Mouse (Mus musculus) ES-Bruce4 (cell line): ENCODE results near the gene Celf2. TPM values are rescaled to one million over a fixed set of nuclear protein-coding genes. Genes with fewer than 3 reads are reported as not detected.

Experiments used
- H3K27ac ChIP-seq: 2 replicates; pipeline ENCODE4 v1.5.1; 2012; ENCODE audit warnings: low read length, inconsistent platforms; ENCODE audit not compliant: insufficient read depth
- H3K27me3 ChIP-seq: 2 replicates; pipeline ENCODE4 v1.6.1; 2012; ENCODE audit warnings: mild to moderate bottlenecking, low read length, inconsistent platforms; ENCODE audit not compliant: control insufficient read depth, poor library complexity, insufficient read depth, severe bottlenecking
- H3K36me3 ChIP-seq: 2 replicates; pipeline ENCODE4 v1.6.1; 2012; ENCODE audit warnings: inconsistent platforms, mild to moderate bottlenecking, low read length, moderate library complexity; ENCODE audit not compliant: control insufficient read depth, poor library complexity, insufficient read depth, severe bottlenecking
- H3K4me1 ChIP-seq: one replicate; pipeline ENCODE4 v1.8.1; 2011; ENCODE audit warnings: low read length; ENCODE audit not compliant: control insufficient read depth, insufficient read depth
- H3K4me3 ChIP-seq: 2 replicates; pipeline ENCODE4 v1.5.1; 2011; ENCODE audit warnings: low read depth, mild to moderate bottlenecking, low read length
- H3K9ac ChIP-seq: 2 replicates; pipeline ENCODE4 v1.6.1; 2012; ENCODE audit warnings: low read depth, mild to moderate bottlenecking, inconsistent platforms; ENCODE audit not compliant: poor library complexity, severe bottlenecking
- H3K9me3 ChIP-seq: replicated peaks from 2 replicates; pipeline ENCODE4 v1.6.1; 2012; ENCODE audit warnings: mild to moderate bottlenecking, low read length, inconsistent platforms; ENCODE audit not compliant: control insufficient read depth, poor library complexity, insufficient read depth, severe bottlenecking
- CTCF ChIP-seq: IDR thresholded peaks from one replicate; pipeline ENCODE4 v1.8.1; 2011; ENCODE audit warnings: low read depth, low read length
- EP300 ChIP-seq: IDR thresholded peaks from 2 replicates; pipeline ENCODE4 v1.6.1; 2011; ENCODE audit warnings: low read depth, low read length; ENCODE audit not compliant: insufficient read depth
- POLR2A ChIP-seq: IDR thresholded peaks from one replicate; pipeline ENCODE4 v1.8.1; 2011; ENCODE audit warnings: low read length; ENCODE audit not compliant: insufficient read depth
- polyA plus RNA-seq: library from polyadenylated mRNA; stranded (reverse); fragments of >200 nt; gene quantifications from 2 replicates; pipeline ENCODE4 v1.2.4, GENCODE M21; 2011; ENCODE audit warnings: low read depth; ENCODE audit not compliant: missing spikeins, insufficient read depth, insufficient read length

Gene Celf2
- polyA plus RNA-seq, 1 experiment: 10.6 TPM

DNA sequence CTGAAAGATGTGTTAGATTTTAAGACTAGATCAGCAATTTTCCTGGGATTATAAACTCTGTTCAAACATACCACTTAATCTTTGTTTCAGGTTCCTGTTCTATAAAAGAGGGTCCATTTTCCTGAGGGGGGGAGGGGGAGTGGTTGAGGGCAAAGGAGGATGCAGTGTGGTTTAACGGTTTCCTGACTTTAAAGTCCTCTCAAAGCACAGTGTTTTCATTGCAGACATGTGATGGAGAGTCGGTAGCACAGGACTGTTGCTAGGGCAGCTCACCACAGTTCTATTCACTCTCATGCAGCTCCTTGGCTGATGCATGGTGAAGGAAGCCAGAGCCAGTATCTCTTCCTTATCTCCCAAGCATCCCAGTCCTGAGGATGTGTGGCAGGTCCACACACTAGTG is 802.1 kb downstream of the Celf2 start:
- H3K36me3 ChIP-seq: no peaks in the 10 kb centered on the region
- H3K4me1 ChIP-seq: no peaks in the 10 kb centered on the region
- no peak overlapping the region for H3K27ac ChIP-seq
- no peak for TF ChIP-seq CTCF
- no peak for TF ChIP-seq POLR2A
- no peaks in the 10 kb centered on the region for H3K9me3 ChIP-seq
- no peaks in the 10 kb centered on the region for H3K27me3 ChIP-seq
- H3K9ac ChIP-seq: no peak overlapping the region
- H3K4me3 ChIP-seq: no peak overlapping the region

DNA sequence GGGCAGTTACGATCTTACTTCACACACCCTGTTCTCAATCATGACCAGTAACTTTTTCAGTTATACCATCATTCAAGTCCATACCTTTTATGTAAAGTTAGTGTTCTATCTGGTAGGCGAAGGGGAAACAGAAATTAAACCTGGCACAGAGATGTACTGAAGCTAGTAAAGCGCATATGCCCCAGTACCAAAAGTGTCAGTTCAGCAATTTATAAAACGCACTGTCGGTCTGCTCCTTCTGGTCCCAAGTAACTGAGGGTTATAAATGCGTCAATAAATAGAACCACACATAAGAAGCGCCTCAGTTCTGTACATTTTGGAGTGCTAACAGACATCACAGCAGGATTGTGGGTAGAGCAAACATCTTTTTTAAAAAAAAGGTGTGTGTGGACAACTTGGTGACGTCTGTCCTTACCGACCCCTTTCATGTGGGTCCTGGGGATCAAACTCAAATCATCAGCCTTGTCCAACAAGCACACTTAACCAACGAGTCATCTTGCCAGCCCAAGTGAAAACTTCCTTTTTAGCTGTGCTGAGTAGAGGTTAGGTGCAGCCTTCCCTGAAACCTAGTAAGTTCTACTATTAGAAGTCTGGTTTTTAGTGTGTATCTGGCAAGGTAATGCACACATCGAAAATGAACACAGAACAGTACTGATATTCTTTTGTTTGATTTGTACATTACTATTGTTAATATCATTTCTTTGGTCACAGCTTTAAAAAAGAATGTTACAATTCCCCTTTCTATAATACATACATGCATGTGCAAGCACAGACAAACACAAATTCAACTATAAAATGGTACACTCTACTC is 803.2 kb downstream of the Celf2 start:
- no peak for TF ChIP-seq CTCF
- no peak for TF ChIP-seq EP300
- no peak for TF ChIP-seq POLR2A
- Histone ChIP-seq H3K27ac (no peak overlapping the region), H3K9me3 (no peaks in the 10 kb centered on the region), H3K27me3 (no peaks in the 10 kb centered on the region), H3K4me3 (no peak overlapping the region), H3K9ac (no peak overlapping the region), H3K4me1 (no peaks in the 10 kb centered on the region), H3K36me3 (no peaks in the 10 kb centered on the region)

DNA sequence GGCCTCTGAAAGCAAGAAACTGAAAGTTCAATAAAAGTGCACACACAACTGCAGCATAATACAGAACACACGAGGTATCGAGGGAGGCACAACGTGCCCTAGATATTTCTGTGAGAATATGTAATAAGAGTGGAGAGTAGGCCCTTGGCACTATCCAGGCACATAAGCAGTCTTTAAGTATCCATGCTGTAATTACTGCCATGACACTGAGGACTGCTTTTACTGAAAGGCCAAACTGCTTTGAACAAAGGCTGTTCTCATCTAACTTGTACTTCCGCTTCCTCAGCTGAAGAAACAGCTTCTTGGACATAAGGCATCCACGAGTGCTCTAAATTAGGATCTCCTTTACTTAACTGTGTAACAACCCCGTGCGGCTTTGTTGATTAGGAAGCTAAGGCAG is 803.9 kb downstream of the Celf2 start:
- Histone ChIP-seq H3K27me3 (no peaks in the 10 kb centered on the region), H3K9ac (no peak overlapping the region), H3K27ac (no peak overlapping the region), H3K36me3 (no peaks in the 10 kb centered on the region), H3K4me1 (no peaks in the 10 kb centered on the region), H3K4me3 (no peak overlapping the region), H3K9me3 (no peaks in the 10 kb centered on the region)
- TF ChIP-seq EP300 (no peak), CTCF (no peak), POLR2A (no peak)

DNA sequence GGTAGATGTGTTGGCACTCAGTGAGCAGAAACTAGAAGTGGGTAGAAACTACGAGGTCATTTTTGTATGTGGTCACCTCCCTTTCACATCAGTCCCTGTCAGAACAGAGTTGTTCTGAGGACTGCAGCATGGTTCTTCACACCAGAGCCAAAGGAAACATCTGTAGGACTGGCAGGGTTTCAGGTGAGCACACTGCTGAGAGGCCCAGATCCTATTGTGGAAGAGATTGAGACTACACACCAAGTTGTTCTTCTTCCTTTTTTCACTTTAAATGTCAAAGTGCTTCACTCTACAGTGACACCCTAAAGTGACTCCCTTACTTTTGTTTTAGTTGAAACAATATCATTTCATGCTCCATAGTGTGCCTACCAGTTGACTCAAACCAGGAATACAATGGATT is 804.6 kb downstream of the Celf2 start:
- Histone ChIP-seq H3K9me3 (no peaks in the 10 kb centered on the region), H3K9ac (no peak overlapping the region), H3K4me1 (no peaks in the 10 kb centered on the region), H3K27me3 (no peaks in the 10 kb centered on the region), H3K36me3 (no peaks in the 10 kb centered on the region), H3K4me3 (no peak overlapping the region), H3K27ac (no peak overlapping the region)
- TF ChIP-seq POLR2A (no peak), CTCF (no peak), EP300 (no peak)

DNA sequence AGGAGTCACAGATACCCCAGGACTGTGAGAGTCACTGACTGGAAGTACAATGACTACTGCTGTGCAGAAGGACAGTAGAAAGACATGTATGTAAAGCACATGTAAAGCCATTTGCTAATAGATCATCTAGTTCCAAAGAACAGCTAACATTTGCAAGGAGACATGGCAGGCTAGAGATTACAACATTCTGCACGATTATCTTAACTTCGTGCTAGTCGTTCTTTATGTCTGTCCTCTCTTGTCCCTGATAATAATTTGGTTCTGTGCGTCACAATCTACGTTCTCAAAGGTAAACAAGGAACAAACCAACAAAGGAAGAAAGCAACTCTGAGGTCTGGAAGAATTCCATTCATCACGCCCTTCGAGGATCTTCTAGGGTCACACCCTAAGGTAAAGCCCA is 805.0 kb downstream of the Celf2 start:
- no peaks in the 10 kb centered on the region for H3K36me3 ChIP-seq
- TF ChIP-seq CTCF (no peak), POLR2A (no peak), EP300 (no peak)
- no peak overlapping the region for H3K9ac ChIP-seq
- H3K4me3 ChIP-seq: no peak overlapping the region
- no peaks in the 10 kb centered on the region for H3K27me3 ChIP-seq
- no peaks in the 10 kb centered on the region for H3K9me3 ChIP-seq
- H3K27ac ChIP-seq: no peak overlapping the region
- no peaks in the 10 kb centered on the region for H3K4me1 ChIP-seq

DNA sequence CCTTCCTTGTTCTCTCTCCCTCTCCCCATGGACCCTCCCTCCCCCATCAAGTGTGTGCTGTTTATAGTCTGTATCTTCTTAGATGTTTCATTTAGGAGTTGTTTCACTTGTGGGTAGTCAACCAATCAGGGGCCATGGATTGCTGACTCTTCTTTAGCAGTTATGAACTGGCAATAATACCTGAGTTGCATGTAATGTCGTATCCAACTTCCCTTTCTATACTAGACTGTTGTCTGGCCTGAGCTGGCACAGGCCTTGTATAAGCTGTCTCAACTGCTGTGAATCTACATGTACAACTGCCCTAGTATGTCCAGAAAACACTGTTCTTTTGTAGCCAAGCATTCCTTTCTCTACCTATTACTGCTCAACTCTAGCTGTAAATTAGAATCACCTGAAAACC is 813.0 kb downstream of the Celf2 start:
- no peak overlapping the region for H3K9ac ChIP-seq
- no peak overlapping the region for H3K4me3 ChIP-seq
- TF ChIP-seq POLR2A (no peak), CTCF (no peak), EP300 (no peak)
- no peaks in the 10 kb centered on the region for H3K4me1 ChIP-seq
- no peaks in the 10 kb centered on the region for H3K27me3 ChIP-seq
- no peak overlapping the region for H3K27ac ChIP-seq
- H3K9me3 ChIP-seq: no peaks in the 10 kb centered on the region
- no peaks in the 10 kb centered on the region for H3K36me3 ChIP-seq
